Mouse (Mus musculus): ENCODE measurements around the gene Tnfsf10.

Tnfsf10 gene

DNA sequence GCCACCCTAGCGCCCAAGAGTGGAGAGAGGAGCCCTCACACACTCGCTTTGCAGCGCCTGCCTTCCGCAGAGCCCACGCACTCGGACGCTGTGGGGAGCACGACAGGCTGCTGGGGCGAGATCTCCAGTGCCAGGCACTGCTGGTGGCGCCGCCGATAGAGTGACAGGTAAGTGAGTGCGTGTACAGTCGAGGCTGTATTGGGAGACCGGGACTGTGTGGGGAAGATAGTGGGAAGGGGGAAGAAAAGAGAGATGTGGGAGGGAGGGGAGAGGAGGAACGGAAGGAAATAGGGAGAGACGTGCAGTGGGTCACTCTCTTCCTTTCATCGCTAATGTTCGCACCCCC is 54.4 kb downstream of the Tnfsf10 start, which contains the start of gene Ghsr:
Gene Ghsr (plus strand): TSS at position 76 of the 346 bp plus-strand sequence.
- peak; percentile 73; the same call in 1 of the 2 replicates for ATAC-seq (ENCODE audit: low TSS enrichment)

DNA sequence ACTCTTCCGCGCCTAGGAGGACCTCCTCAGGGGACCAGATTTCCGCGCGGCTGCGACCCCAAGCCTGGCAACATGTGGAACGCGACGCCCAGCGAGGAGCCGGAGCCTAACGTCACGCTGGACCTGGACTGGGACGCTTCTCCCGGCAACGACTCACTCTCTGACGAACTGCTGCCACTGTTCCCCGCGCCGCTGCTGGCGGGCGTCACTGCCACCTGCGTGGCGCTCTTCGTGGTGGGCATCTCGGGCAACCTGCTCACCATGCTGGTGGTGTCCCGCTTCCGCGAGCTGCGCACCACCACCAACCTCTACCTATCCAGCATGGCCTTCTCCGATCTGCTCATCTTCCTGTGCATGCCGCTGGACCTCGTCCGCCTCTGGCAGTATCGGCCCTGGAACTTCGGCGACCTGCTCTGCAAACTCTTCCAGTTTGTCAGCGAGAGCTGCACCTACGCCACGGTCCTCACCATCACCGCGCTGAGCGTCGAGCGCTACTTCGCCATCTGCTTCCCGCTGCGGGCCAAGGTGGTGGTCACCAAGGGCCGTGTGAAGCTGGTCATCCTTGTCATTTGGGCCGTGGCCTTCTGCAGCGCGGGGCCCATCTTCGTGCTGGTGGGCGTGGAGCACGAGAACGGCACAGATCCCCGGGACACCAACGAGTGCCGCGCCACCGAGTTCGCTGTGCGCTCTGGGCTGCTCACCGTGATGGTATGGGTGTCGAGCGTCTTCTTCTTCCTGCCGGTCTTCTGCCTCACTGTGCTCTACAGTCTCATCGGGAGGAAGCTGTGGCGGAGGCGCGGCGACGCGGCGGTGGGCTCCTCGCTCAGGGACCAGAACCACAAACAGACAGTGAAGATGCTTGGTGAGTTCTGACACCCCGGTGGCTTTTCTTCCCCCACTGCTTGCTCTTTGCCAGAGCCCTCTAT is 55.2 kb downstream of the Tnfsf10 start:
- peak; percentile 57; the same call in 1 of the 2 replicates for ATAC-seq (ENCODE audit: low TSS enrichment)

GRCm38 (mm10) chr3:27374396-27374795 is 57.6 kb downstream of the Tnfsf10 start:
- ATAC-seq (ENCODE audit: low TSS enrichment) = no peak

GRCm38 (mm10) chr3:27377935-27378334 is 61.1 kb downstream of the Tnfsf10 start:
- no peak for ATAC-seq (ENCODE audit: low TSS enrichment)

- no peak for ATAC-seq (ENCODE audit: low TSS enrichment)
These were observed 68.0 kb downstream of the Tnfsf10 start for GRCm38 (mm10) chr3:27384836-27385235.

- no peak for ATAC-seq (ENCODE audit: low TSS enrichment)
These were observed 73.1 kb downstream of the Tnfsf10 start for GRCm38 (mm10) chr3:27389923-27390322.
